Mouse (Mus musculus) neural tube, embryonic 11.5 days (tissue): ENCODE results near the gene Rab1b. TPM values are rescaled to one million over a fixed set of nuclear protein-coding genes. Genes with fewer than 3 reads are reported as not detected.

Experiments used
- ATAC-seq: fragments of 200-750 bp; cut with Nextera tagmentation; 2 replicates; pipeline ENCODE4 v1.8.0; 2017; ENCODE audit warnings: moderate number of reproducible peaks, mild to moderate bottlenecking, moderate TSS enrichment, moderate library complexity; ENCODE audit not compliant: insufficient read depth, low FRiP score, low TSS enrichment
- DNase-seq: peaks from one replicate; pipeline ENCODE4 v3.0.0-alpha.2; 2015; ENCODE audit warnings: low spot score
- H3K27ac ChIP-seq: fragments of 300-500 bp; sonication (generic); 2 replicates; pipeline ENCODE4 v1.5.1; 2014; ENCODE audit warnings: low read depth, mild to moderate bottlenecking, low read length
- H3K27me3 ChIP-seq: fragments of 300-500 bp; sonication (generic); 2 replicates; pipeline ENCODE4 v1.6.1; 2014; ENCODE audit warnings: mild to moderate bottlenecking, low read length, mixed read lengths; ENCODE audit not compliant: control insufficient read depth, insufficient read depth
- H3K36me3 ChIP-seq: fragments of 300-500 bp; sonication (generic); 2 replicates; pipeline ENCODE4 v1.6.1; 2014; ENCODE audit warnings: mild to moderate bottlenecking, low read length, moderate library complexity, mixed read lengths; ENCODE audit not compliant: control insufficient read depth, insufficient read depth
- H3K4me1 ChIP-seq: fragments of 300-500 bp; sonication (generic); 2 replicates; pipeline ENCODE4 v1.6.1; 2014; ENCODE audit warnings: low read length, mixed read lengths; ENCODE audit not compliant: control insufficient read depth, insufficient read depth
- H3K4me2 ChIP-seq: fragments of 300-500 bp; sonication (generic); 2 replicates; pipeline ENCODE4 v1.6.1; 2014; ENCODE audit warnings: low read depth, mild to moderate bottlenecking, moderate library complexity
- H3K4me3 ChIP-seq: fragments of 300-500 bp; sonication (generic); 2 replicates; pipeline ENCODE4 v1.5.1; 2014; ENCODE audit warnings: low read depth, low read length
- H3K9ac ChIP-seq: fragments of 300-500 bp; sonication (generic); 2 replicates; pipeline ENCODE4 v1.6.1; 2014; ENCODE audit warnings: mild to moderate bottlenecking, low read length
- H3K9me3 ChIP-seq: fragments of 300-500 bp; sonication (generic); 2 replicates; pipeline ENCODE4 v1.6.1; 2016; ENCODE audit warnings: low read length; ENCODE audit not compliant: control insufficient read depth
- WGBS: fragments of 180-500 bp; shearing (Covaris S2); extraction: QIAGEN DNeasy Blood & Tissue Kit; methylation state at CpG from one replicate; pipeline ENCODE4 v1.1.7; 2014; 5-methylcytosine and 5-hydroxymethylcytosine counted together
- polyA plus RNA-seq: library from polyadenylated mRNA; unstranded; fragments of >200 nt; fragmentation: Nextera tagmentation; extraction: Ambion mirVana; gene quantifications from 2 replicates; pipeline ENCODE4 v1.2.1, GENCODE M21; 2014

Rab1b gene
- polyA plus RNA-seq, 1 experiment from 2014 or later: 266 TPM

DNA sequence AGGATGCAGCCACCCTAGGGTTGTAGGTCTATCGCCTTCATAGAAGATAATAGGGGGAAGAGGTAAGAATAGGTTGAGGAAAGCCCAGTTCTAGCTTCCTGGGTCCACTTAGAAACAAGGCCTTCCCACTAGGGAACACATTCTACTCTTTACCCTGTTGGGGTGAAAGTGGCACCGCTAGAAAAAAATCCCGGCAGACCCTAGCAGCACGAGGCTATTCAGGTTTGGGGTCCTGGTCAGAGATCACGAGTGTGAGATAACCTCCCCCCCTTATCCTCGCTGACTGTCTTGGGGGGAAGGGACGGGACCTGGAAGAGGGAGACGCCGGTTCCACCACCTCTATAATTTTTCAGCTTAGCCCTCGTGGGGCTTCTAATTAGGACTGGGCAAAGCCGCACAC lies 35.8 kb downstream of the Rab1b start:
- H3K27ac ChIP-seq: peak overlapping the region; percentile 84
- H3K4me3 ChIP-seq: peak overlapping the region; percentile 31
- peak overlapping the region; percentile 63 for H3K9ac ChIP-seq
- peaks cover 33% of the 10 kb centered on the region for H3K27me3 ChIP-seq
- no peaks in the 10 kb centered on the region for H3K9me3 ChIP-seq
- peaks cover 33% of the 10 kb centered on the region for H3K4me1 ChIP-seq
- DNase-seq (no peak), ATAC-seq (no peak)
- H3K36me3 ChIP-seq: no peaks in the 10 kb centered on the region
- H3K4me2 ChIP-seq: peak overlapping the region; percentile 53
- WGBS: 4% methylated on average over 11 of the region's 11 CpGs

- WGBS: 78% methylated on average over 7 of the region's 7 CpGs
Observed at GRCm38 (mm10) chr19:5069978-5070377, 36.9 kb downstream of the Rab1b start.

GRCm38 (mm10) chr19:5069486-5069885 lies 37.4 kb downstream of the Rab1b start:
- ATAC-seq: no peak
- Histone ChIP-seq H3K4me3 (no peak overlapping the region), H3K36me3 (no peaks in the 10 kb centered on the region), H3K27ac (no peak overlapping the region), H3K4me2 (peak overlapping the region; percentile 74), H3K9ac (no peak overlapping the region), H3K9me3 (no peaks in the 10 kb centered on the region), H3K27me3 (peaks cover 35% of the 10 kb centered on the region), H3K4me1 (peaks cover 33% of the 10 kb centered on the region)
- no peak for DNase-seq
- 71% methylated on average over 5 of the region's 5 CpGs for WGBS

More at GRCm38 (mm10) chr19:5069978-5070377, 36.9 kb downstream of the Rab1b start:
- Histone ChIP-seq H3K9ac (no peak overlapping the region; the same call in 1 of the 2 replicates), H3K4me3 (0 out of 2 replicates have a peak overlapping the region, but pooled peaks have one; percentile 6), H3K36me3 (no peaks in the 10 kb centered on the region), H3K4me2 (peak overlapping the region; percentile 12), H3K27ac (no peak overlapping the region), H3K9me3 (no peaks in the 10 kb centered on the region), H3K27me3 (peaks cover 33% of the 10 kb centered on the region), H3K4me1 (peaks cover 33% of the 10 kb centered on the region)
- ATAC-seq: no peak
- no peak for DNase-seq

DNA sequence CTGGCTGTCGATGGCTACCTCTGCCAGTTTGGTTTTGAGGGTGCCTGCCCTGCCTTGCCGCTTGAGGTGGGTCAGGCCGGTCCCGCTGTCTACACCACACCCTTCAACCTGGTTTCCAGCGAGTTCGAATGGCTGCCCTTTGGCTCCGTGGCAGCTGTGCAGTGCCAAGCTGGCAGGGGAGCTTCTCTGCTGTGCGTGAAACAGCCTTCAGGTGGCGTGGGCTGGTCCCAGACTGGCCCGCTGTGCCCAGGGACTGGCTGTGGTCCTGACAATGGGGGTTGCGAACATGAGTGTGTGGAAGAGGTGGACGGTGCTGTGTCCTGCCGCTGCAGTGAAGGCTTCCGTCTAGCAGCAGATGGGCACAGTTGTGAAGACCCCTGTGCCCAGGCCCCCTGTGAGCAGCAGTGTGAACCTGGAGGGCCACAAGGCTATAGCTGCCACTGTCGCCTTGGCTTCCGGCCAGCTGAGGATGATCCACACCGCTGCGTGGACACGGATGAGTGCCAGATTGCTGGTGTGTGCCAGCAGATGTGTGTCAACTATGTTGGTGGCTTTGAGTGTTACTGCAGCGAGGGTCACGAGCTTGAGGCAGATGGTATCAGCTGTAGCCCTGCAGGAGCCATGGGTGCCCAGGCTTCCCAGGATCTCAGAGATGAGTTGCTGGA lies 38.2 kb downstream of the Rab1b start:
- H3K27me3 ChIP-seq: peaks cover 35% of the 10 kb centered on the region
- peak overlapping the region; percentile 60 for H3K9ac ChIP-seq
- 39% methylated on average over 21 of the region's 21 CpGs for WGBS
- H3K4me3 ChIP-seq: peak overlapping the region; percentile 42
- no peaks in the 10 kb centered on the region for H3K9me3 ChIP-seq
- no peak for ATAC-seq
- no peak for DNase-seq
- no peak overlapping the region for H3K27ac ChIP-seq
- H3K36me3 ChIP-seq: no peaks in the 10 kb centered on the region
- H3K4me1 ChIP-seq: peaks cover 33% of the 10 kb centered on the region
- H3K4me2 ChIP-seq: peak overlapping the region; percentile 74

- ATAC-seq (no peak), DNase-seq (peak; percentile 74)
- H3K36me3 ChIP-seq: no peaks in the 10 kb centered on the region
- peak within 1 kb of the TSS; percentile 74 for H3K4me2 ChIP-seq
- H3K27me3 ChIP-seq: peaks cover 35% of the 10 kb centered on the region
- peak within 1 kb of the TSS; percentile 44; the same call in 1 of the 2 replicates for H3K27ac ChIP-seq
- peak within 1 kb of the TSS; percentile 60 for H3K9ac ChIP-seq
- H3K4me1 ChIP-seq: peaks cover 33% of the 10 kb centered on the region
- peak within 1 kb of the TSS; percentile 42 for H3K4me3 ChIP-seq
- WGBS: 2% methylated on average over 55 of the region's 56 CpGs
- no peaks in the 10 kb centered on the region for H3K9me3 ChIP-seq
Observed at GRCm38 (mm10) chr19:5067867-5068569, 38.9 kb downstream of the Rab1b start, which contains the start of gene Cd248. Gene Cd248 (plus strand): TSS chr19:5068078.

DNA sequence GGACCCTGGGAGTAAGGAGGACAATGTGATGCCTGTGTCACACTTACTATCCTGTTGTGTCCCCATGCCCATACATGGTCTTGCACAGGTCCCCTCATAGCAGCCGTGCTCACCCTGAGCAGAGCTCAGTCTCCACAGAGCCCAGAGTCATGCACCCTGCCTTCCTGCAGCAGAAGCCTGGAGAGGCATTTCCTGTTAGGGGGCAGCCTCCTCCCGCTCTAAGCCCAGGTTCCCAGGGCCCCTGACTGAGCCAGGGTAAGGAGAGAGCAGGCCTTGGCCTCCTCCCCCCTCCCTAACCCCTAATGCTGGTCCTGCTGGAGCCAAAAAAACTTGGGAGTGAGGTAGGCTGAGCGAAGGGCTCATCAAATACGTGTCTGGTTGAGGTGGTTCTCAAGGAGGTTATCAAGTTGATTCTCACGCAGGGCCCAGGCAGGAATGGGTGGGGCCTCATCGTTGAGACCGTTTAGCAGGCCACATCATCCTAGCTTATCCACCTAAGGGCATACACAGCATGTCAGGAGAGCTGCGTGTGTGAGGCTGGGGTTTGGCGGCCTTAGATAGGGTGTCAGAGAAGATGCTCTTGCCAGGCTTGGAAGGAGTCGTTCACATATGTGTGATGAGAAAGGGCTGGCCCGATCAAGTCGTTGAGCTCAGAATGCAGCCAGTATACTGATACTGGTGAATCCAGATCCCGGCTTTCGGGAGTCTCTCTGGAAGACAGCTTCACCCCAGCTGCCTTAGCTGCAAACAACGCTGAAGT lies 39.7 kb downstream of the Rab1b start:
- Histone ChIP-seq H3K9me3 (no peaks in the 10 kb centered on the region), H3K36me3 (no peaks in the 10 kb centered on the region), H3K9ac (peak overlapping the region; percentile 60), H3K27me3 (peaks cover 35% of the 10 kb centered on the region), H3K4me3 (peak overlapping the region; percentile 42), H3K4me2 (peak overlapping the region; percentile 74), H3K4me1 (peaks cover 33% of the 10 kb centered on the region), H3K27ac (peak overlapping the region; percentile 44; the same call in 1 of the 2 replicates)
- DNase-seq: no peak
- WGBS: 10% methylated on average over 15 of the region's 15 CpGs
- no peak for ATAC-seq

GRCm38 (mm10) chr19:5065104-5065503 lies 41.8 kb downstream of the Rab1b start:
- no peak overlapping the region for H3K27ac ChIP-seq
- no peaks in the 10 kb centered on the region for H3K9me3 ChIP-seq
- no peak for ATAC-seq
- H3K4me2 ChIP-seq: no peak overlapping the region
- H3K36me3 ChIP-seq: no peaks in the 10 kb centered on the region
- no peak for DNase-seq
- H3K27me3 ChIP-seq: peaks cover 31% of the 10 kb centered on the region
- no peak overlapping the region for H3K4me3 ChIP-seq
- H3K9ac ChIP-seq: no peak overlapping the region
- WGBS: 67% methylated on average over 7 of the region's 7 CpGs
- peaks cover 20% of the 10 kb centered on the region for H3K4me1 ChIP-seq

- Histone ChIP-seq H3K27me3 (peaks cover 7% of the 10 kb centered on the region; the same call in 1 of the 2 replicates), H3K36me3 (no peaks in the 10 kb centered on the region), H3K9ac (no peak overlapping the region), H3K4me3 (no peak overlapping the region), H3K4me1 (peaks cover 17% of the 10 kb centered on the region; the same call in 1 of the 2 replicates), H3K4me2 (no peak overlapping the region), H3K27ac (no peak overlapping the region), H3K9me3 (no peaks in the 10 kb centered on the region)
- ATAC-seq (no peak), DNase-seq (no peak)
- 76% methylated on average over 6 of the region's 6 CpGs for WGBS
Observed at GRCm38 (mm10) chr19:5062446-5062845, 44.4 kb downstream of the Rab1b start.
